In the genomic region with DNA sequence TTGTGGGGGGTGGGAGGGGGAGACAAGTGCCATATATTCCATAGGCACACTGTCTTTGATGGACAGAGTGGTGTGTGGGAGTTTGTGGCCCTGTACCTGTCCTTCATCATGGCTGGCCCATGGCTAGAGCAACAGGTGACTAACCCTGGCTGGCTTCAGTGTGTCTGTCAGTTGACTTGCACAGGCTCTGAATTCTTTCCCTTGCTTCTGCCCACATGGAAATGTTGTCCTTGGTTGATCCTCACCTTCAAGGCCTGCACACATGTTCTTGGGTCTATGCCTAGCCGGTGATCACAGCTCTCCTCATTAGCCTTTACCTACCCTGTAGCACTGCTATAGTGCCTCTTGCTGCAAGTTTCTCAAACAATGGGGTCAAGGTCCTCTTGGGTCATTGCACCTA, we compare ENCODE assay signal across 9 mouse cellular contexts.
"Had no signal": no experiment of that assay in that cellular context is flagged by ENCODE, and none has a peak within 500 bp of the region (broad histone marks: within the 10 kb centered on the region; RNA-seq: fewer than 3 reads in every experiment).

No protein-coding gene starts in this region.

- H3K4me3 ChIP-seq: left cerebral cortex, adult 2 months; limb, embryonic 10.5 days; midbrain, embryonic 10.5 days; myocyte; neural tube, embryonic 15.5 days had no signal

- H3K4me2 ChIP-seq: liver, embryonic 11.5 days; lung, embryonic 14.5 days; neural tube, embryonic 15.5 days had no signal

- H3K27ac ChIP-seq: left cerebral cortex, adult 2 months; limb, embryonic 10.5 days; midbrain, embryonic 10.5 days; neural tube, embryonic 15.5 days; stomach, postnatal 0 days had no signal

- H3K9ac ChIP-seq: lung, embryonic 14.5 days; neural tube, embryonic 15.5 days had no signal

- H3K36me3 ChIP-seq: limb, embryonic 10.5 days; neural tube, embryonic 15.5 days had no signal

- DNase-seq: thymus, postnatal 4 days had no signal

- H3K27me3 ChIP-seq: neural tube, embryonic 15.5 days had no signal

- H3K9me3 ChIP-seq: limb, embryonic 10.5 days; midbrain, embryonic 10.5 days; neural tube, embryonic 15.5 days had no signal
